ENCODE assay signal across 10 mouse cellular contexts in the genomic region with DNA sequence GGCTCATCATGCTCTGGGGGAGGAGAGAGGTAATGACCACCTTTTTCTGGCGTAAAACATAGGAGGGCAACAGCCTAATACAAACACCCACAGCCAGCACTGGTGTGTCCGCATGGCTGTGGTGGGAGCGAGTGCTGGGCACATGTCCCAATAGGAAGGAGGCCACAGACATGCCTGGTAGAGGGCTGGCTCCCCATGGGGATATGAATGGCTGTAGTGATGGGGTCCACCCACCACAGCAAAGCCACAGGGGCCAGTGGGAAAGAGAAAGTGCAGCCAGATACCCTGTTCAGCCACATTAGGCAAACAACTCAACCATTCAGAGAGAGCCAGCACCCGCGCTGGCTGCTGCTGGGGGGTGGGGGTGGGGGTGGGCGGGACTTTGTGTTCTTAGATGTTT.
DNase-seq lines count a peak whose midpoint lies in the region; ATAC-seq lines count a peak whose summit lies in the region.
"Had no signal": no experiment of that assay in that cellular context is flagged by ENCODE, and none has a peak within 500 bp of the region (broad histone marks: within the 10 kb centered on the region; RNA-seq: fewer than 3 reads in every experiment).

No protein-coding gene starts in this region.

- peak overlapping the region; percentile 98 for H3K4me2 ChIP-seq in neural tube, embryonic 12.5 days (replicated peaks)
- H3K4me2 ChIP-seq in limb, embryonic 11.5 days (ENCODE audit: low read depth, severe bottlenecking) = peak overlapping the region; percentile 7; the same call in 1 of the 2 replicates
- no peak overlapping the region for H3K4me2 ChIP-seq in neural tube, embryonic 14.5 days (ENCODE audit: low read depth, low read length)
- no peak overlapping the region for H3K4me2 ChIP-seq in intestine, embryonic 15.5 days (replicated peaks)

- ATAC-seq in erythroblast, adult 5-6 weeks (replicated peaks; ENCODE audit: low FRiP score, poor library complexity, severe bottlenecking) = no peak
- ATAC-seq in neural tube, embryonic 12.5 days (ENCODE audit: low FRiP score, low read depth) = no peak
- no peak for ATAC-seq in limb, embryonic 11.5 days (ENCODE audit: insufficient number of reproducible peaks, low FRiP score, low TSS enrichment, low read depth)
- peak; percentile 21; the same call in 1 of the 2 replicates for ATAC-seq in neural tube, embryonic 14.5 days (ENCODE audit: low read depth)
- ATAC-seq in intestine, embryonic 15.5 days = no peak
- ATAC-seq: activated CD4-positive, CD25-positive, alpha-beta regulatory T cell, adult 4 months had no signal

- DNase-seq in neural tube, embryonic 10.5 days (ENCODE audit: extremely low spot score, low spot score) = no peak
- DNase-seq in limb, embryonic 11.5 days (ENCODE audit: low spot score) = no peak
- DNase-seq in frontal cortex, adult 2 months (ENCODE audit: extremely low spot score in 1 of 2, low spot score in 1 of 2) = no peak

- H3K4me3 ChIP-seq in erythroblast, embryonic 14.5 days (replicated peaks) = peak overlapping the region; percentile 21
- no peak overlapping the region for H3K4me3 ChIP-seq in neural tube, embryonic 12.5 days
- H3K4me3 ChIP-seq in limb, embryonic 11.5 days (ENCODE audit: low read depth, low read length) = no peak overlapping the region
- no peak overlapping the region for H3K4me3 ChIP-seq in neural tube, embryonic 14.5 days (ENCODE audit: low read depth, low read length)
- no peak overlapping the region for H3K4me3 ChIP-seq in intestine, embryonic 15.5 days (replicated peaks)

- H3K27ac ChIP-seq in neural tube, embryonic 12.5 days = peak overlapping the region; percentile 26; the same call in 1 of the 2 replicates
- H3K27ac ChIP-seq in limb, embryonic 11.5 days (replicated peaks; ENCODE audit: low read depth, low read length) = no peak overlapping the region
- H3K27ac ChIP-seq in neural tube, embryonic 14.5 days (ENCODE audit: low read depth, low read length) = peak overlapping the region; percentile 56; the same call in 1 of the 2 replicates
- H3K27ac ChIP-seq in intestine, embryonic 15.5 days = no peak overlapping the region; the same call in 1 of the 2 replicates
- H3K27ac ChIP-seq: kidney, postnatal 0 days had no signal

- no peaks in the 10 kb centered on the region for H3K9me3 ChIP-seq in erythroblast, embryonic 14.5 days (ENCODE audit: control insufficient read depth, low read length)
- H3K9me3 ChIP-seq in neural tube, embryonic 12.5 days = no peaks in the 10 kb centered on the region
- no peaks in the 10 kb centered on the region for H3K9me3 ChIP-seq in limb, embryonic 11.5 days (ENCODE audit: control insufficient read depth, low read length)
- H3K9me3 ChIP-seq in neural tube, embryonic 14.5 days (ENCODE audit: control insufficient read depth, low read length) = no peaks in the 10 kb centered on the region
- H3K9me3 ChIP-seq in intestine, embryonic 15.5 days = no peaks in the 10 kb centered on the region

- peaks cover 85% of the 10 kb centered on the region for H3K4me1 ChIP-seq in erythroblast, embryonic 14.5 days (ENCODE audit: control insufficient read depth)
- H3K4me1 ChIP-seq in neural tube, embryonic 12.5 days = peaks cover 42% of the 10 kb centered on the region
- H3K4me1 ChIP-seq in limb, embryonic 11.5 days (ENCODE audit: control insufficient read depth, insufficient read depth, low read length) = peaks cover 53% of the 10 kb centered on the region
- H3K4me1 ChIP-seq in neural tube, embryonic 14.5 days (ENCODE audit: control insufficient read depth, insufficient read depth, low read length) = peaks cover 39% of the 10 kb centered on the region
- H3K4me1 ChIP-seq in intestine, embryonic 15.5 days (replicated peaks) = peaks cover 46% of the 10 kb centered on the region

- H3K9ac ChIP-seq in neural tube, embryonic 12.5 days = no peak overlapping the region
- H3K9ac ChIP-seq in limb, embryonic 11.5 days (ENCODE audit: low read length) = no peak overlapping the region
- no peak overlapping the region for H3K9ac ChIP-seq in neural tube, embryonic 14.5 days (replicated peaks; ENCODE audit: low read depth, low read length)
- H3K9ac ChIP-seq in intestine, embryonic 15.5 days = no peak overlapping the region

- no peaks in the 10 kb centered on the region; the same call in 1 of the 2 replicates for H3K36me3 ChIP-seq in erythroblast, embryonic 14.5 days (ENCODE audit: control insufficient read depth)
- H3K36me3 ChIP-seq in neural tube, embryonic 12.5 days = no peaks in the 10 kb centered on the region
- no peaks in the 10 kb centered on the region for H3K36me3 ChIP-seq in limb, embryonic 11.5 days (ENCODE audit: control insufficient read depth, insufficient read depth, low read length)
- no peaks in the 10 kb centered on the region for H3K36me3 ChIP-seq in neural tube, embryonic 14.5 days (ENCODE audit: control insufficient read depth, insufficient read depth, low read length)
- no peaks in the 10 kb centered on the region for H3K36me3 ChIP-seq in intestine, embryonic 15.5 days

- no peaks in the 10 kb centered on the region for H3K27me3 ChIP-seq in erythroblast, embryonic 14.5 days (ENCODE audit: control insufficient read depth)
- no peaks in the 10 kb centered on the region; the same call in 1 of the 2 replicates for H3K27me3 ChIP-seq in neural tube, embryonic 12.5 days (replicated peaks)
- H3K27me3 ChIP-seq in limb, embryonic 11.5 days (ENCODE audit: control insufficient read depth, insufficient read depth, low read length) = no peaks in the 10 kb centered on the region; the same call in 1 of the 2 replicates
- H3K27me3 ChIP-seq in neural tube, embryonic 14.5 days (ENCODE audit: control insufficient read depth, insufficient read depth, low read length) = no peaks in the 10 kb centered on the region
- H3K27me3 ChIP-seq in intestine, embryonic 15.5 days (replicated peaks) = no peaks in the 10 kb centered on the region; the same call in 1 of the 2 replicates

- WGBS in neural tube, embryonic 12.5 days = 26% methylated on average over 6 of the region's 6 CpGs
- 28% methylated on average over 6 of the region's 6 CpGs for WGBS in limb, embryonic 11.5 days
- 28% methylated on average over 6 of the region's 6 CpGs for WGBS in neural tube, embryonic 14.5 days
- 48% methylated on average over 6 of the region's 6 CpGs for WGBS in intestine, embryonic 15.5 days

Comparison
In these comparisons a context has a peak if more than half of its experiments do, and no peak if none do; other contexts are left out.
1. H3K4me2 ChIP-seq: peak in neural tube, embryonic 12.5 days (single experiment) and limb, embryonic 11.5 days (single experiment); none in neural tube, embryonic 14.5 days (single experiment) and intestine, embryonic 15.5 days (single experiment).
2. H3K27ac ChIP-seq: peak in neural tube, embryonic 12.5 days (single experiment) and neural tube, embryonic 14.5 days (single experiment); none in limb, embryonic 11.5 days (single experiment) and intestine, embryonic 15.5 days (single experiment).